ENCODE assay signal across 16 mouse cellular contexts in the genomic region with DNA sequence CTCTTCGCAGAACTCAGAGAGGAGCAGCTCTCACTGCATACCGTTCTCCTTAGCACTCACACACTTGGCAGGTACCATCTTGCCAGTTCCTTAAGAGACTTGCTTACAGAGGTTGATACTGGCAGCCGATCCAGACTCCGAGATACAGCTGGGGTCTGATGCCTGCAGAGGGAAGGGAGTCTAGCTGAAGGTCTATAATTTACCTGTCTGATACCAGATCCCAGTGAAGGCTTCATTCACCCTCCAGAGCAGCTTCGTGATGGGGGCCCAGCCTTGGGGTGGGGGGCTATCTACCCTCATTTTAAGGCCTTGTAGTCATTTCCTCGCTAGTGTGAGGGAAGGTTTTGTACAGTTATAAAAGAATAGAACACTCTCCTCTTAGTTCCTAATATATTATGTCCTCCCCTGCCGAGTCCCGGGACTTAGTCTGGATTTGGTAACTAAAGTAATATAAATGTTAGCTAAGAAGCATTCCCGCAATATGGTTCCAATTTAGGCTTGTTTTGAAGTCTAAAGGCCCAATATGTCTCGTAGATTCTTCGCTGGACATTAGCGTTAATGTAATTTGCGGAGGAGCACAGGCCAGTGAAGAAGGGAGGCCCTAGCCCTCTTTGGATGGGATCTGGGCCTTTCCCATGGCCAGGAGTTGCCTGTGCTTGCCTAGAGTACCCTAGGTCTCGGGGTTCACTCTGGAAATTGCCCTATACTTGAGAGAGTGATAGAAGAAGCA.
DNase-seq lines count a peak whose midpoint lies in the region; ATAC-seq lines count a peak whose summit lies in the region.
"Had no signal": no experiment of that assay in that cellular context is flagged by ENCODE, and none has a peak within 500 bp of the region (broad histone marks: within the 10 kb centered on the region; RNA-seq: fewer than 3 reads in every experiment).

No protein-coding gene starts in this region.

- no peak overlapping the region for H3K4me3 ChIP-seq in hindbrain, embryonic 13.5 days
- H3K4me3 ChIP-seq in hindbrain, embryonic 11.5 days (ENCODE audit: low read depth, low read length): no peak overlapping the region
- H3K4me3 ChIP-seq in embryonic facial prominence, embryonic 10.5 days: peak overlapping the region; percentile 39
- no peak overlapping the region for H3K4me3 ChIP-seq in limb, embryonic 12.5 days (replicated peaks)
- H3K4me3 ChIP-seq in liver, embryonic 12.5 days: no peak overlapping the region
- H3K4me3 ChIP-seq: forebrain, embryonic 12.5 days; stomach, embryonic 15.5 days had no signal

- peak; percentile 62 for DNase-seq in embryo, embryonic 10 days (ENCODE audit: low spot score)
- DNase-seq in embryo, embryonic 9.5 days (ENCODE audit: extremely low spot score): no peak
- DNase-seq in hindbrain, embryonic 11.5 days (ENCODE audit: low spot score): no peak
- DNase-seq in embryonic facial prominence, embryonic 10.5 days (ENCODE audit: low spot score): no peak
- DNase-seq in gastrocnemius, postnatal 25 days: no peak
- DNase-seq: adrenal gland, postnatal 25 days; cerebellum, adult 8-10 months; spleen, adult 18-20 months; thymus, postnatal 14 days had no signal

- peaks cover 13% of the 10 kb centered on the region for H3K4me1 ChIP-seq in hindbrain, embryonic 13.5 days (replicated peaks)
- H3K4me1 ChIP-seq in hindbrain, embryonic 11.5 days (replicated peaks; ENCODE audit: control insufficient read depth, insufficient read depth, low read length): no peaks in the 10 kb centered on the region
- peaks cover 39% of the 10 kb centered on the region for H3K4me1 ChIP-seq in embryonic facial prominence, embryonic 10.5 days
- peaks cover 41% of the 10 kb centered on the region for H3K4me1 ChIP-seq in limb, embryonic 12.5 days (replicated peaks)
- H3K4me1 ChIP-seq in liver, embryonic 12.5 days: peaks cover 10% of the 10 kb centered on the region

- no peaks in the 10 kb centered on the region for H3K9me3 ChIP-seq in hindbrain, embryonic 13.5 days
- no peaks in the 10 kb centered on the region for H3K9me3 ChIP-seq in hindbrain, embryonic 11.5 days (ENCODE audit: control insufficient read depth, low read length)
- H3K9me3 ChIP-seq in embryonic facial prominence, embryonic 10.5 days: peaks cover 7% of the 10 kb centered on the region; the same call in 1 of the 2 replicates
- 0 out of 2 replicates have a peak, but pooled peaks cover 5% of the 10 kb centered on the region for H3K9me3 ChIP-seq in limb, embryonic 12.5 days
- H3K9me3 ChIP-seq in liver, embryonic 12.5 days (replicated peaks): no peaks in the 10 kb centered on the region
- H3K9me3 ChIP-seq: forebrain, embryonic 12.5 days; stomach, embryonic 15.5 days had no signal

- no peaks in the 10 kb centered on the region for H3K36me3 ChIP-seq in hindbrain, embryonic 13.5 days
- no peaks in the 10 kb centered on the region for H3K36me3 ChIP-seq in hindbrain, embryonic 11.5 days (ENCODE audit: control insufficient read depth, insufficient read depth, low read length)
- no peaks in the 10 kb centered on the region for H3K36me3 ChIP-seq in embryonic facial prominence, embryonic 10.5 days (replicated peaks)
- H3K36me3 ChIP-seq in limb, embryonic 12.5 days: no peaks in the 10 kb centered on the region
- no peaks in the 10 kb centered on the region for H3K36me3 ChIP-seq in liver, embryonic 12.5 days
- H3K36me3 ChIP-seq: forebrain, embryonic 12.5 days; stomach, embryonic 15.5 days had no signal

- 0 out of 2 replicates have a peak, but pooled peaks have one; percentile 32 for ATAC-seq in hindbrain, embryonic 13.5 days (ENCODE audit: low FRiP score)
- ATAC-seq in hindbrain, embryonic 11.5 days (ENCODE audit: low FRiP score): no peak
- ATAC-seq in limb, embryonic 12.5 days (ENCODE audit: insufficient number of reproducible peaks, insufficient read depth, low FRiP score, low TSS enrichment, low read depth): no peak
- no peak for ATAC-seq in liver, embryonic 12.5 days

- no peak overlapping the region for H3K27ac ChIP-seq in hindbrain, embryonic 13.5 days
- no peak overlapping the region for H3K27ac ChIP-seq in hindbrain, embryonic 11.5 days (ENCODE audit: low read depth, low read length)
- peak overlapping the region; percentile 77 for H3K27ac ChIP-seq in embryonic facial prominence, embryonic 10.5 days (replicated peaks)
- H3K27ac ChIP-seq in limb, embryonic 12.5 days: peak overlapping the region; percentile 74
- no peak overlapping the region for H3K27ac ChIP-seq in liver, embryonic 12.5 days
- H3K27ac ChIP-seq: forebrain, embryonic 12.5 days; gastrocnemius, adult 2 months; stomach, embryonic 15.5 days had no signal

- H3K9ac ChIP-seq in hindbrain, embryonic 13.5 days: no peak overlapping the region
- no peak overlapping the region for H3K9ac ChIP-seq in hindbrain, embryonic 11.5 days (ENCODE audit: low read depth, low read length)
- no peak overlapping the region for H3K9ac ChIP-seq in limb, embryonic 12.5 days (replicated peaks)
- H3K9ac ChIP-seq in liver, embryonic 12.5 days: no peak overlapping the region
- H3K9ac ChIP-seq: forebrain, embryonic 12.5 days; stomach, embryonic 15.5 days had no signal

- no peak overlapping the region; the same call in 1 of the 2 replicates for H3K4me2 ChIP-seq in hindbrain, embryonic 13.5 days
- H3K4me2 ChIP-seq in hindbrain, embryonic 11.5 days (replicated peaks; ENCODE audit: low read depth, low read length): no peak overlapping the region
- peak overlapping the region; percentile 53 for H3K4me2 ChIP-seq in limb, embryonic 12.5 days
- no peak overlapping the region for H3K4me2 ChIP-seq in liver, embryonic 12.5 days

- 87% methylated on average over 14 of the region's 14 CpGs for WGBS in hindbrain, embryonic 13.5 days
- WGBS in hindbrain, embryonic 11.5 days: 81% methylated on average over 14 of the region's 14 CpGs
- WGBS in embryonic facial prominence, embryonic 10.5 days: 56% methylated on average over 14 of the region's 14 CpGs
- 28% methylated on average over 14 of the region's 14 CpGs for WGBS in limb, embryonic 12.5 days
- 84% methylated on average over 14 of the region's 14 CpGs for WGBS in liver, embryonic 12.5 days (ENCODE audit: insufficient replicate concordance)

- H3K27me3 ChIP-seq in hindbrain, embryonic 13.5 days: peaks cover 6% of the 10 kb centered on the region; the same call in 1 of the 2 replicates
- no peaks in the 10 kb centered on the region for H3K27me3 ChIP-seq in hindbrain, embryonic 11.5 days (ENCODE audit: control insufficient read depth, insufficient read depth, low read length)
- peaks cover 48% of the 10 kb centered on the region for H3K27me3 ChIP-seq in embryonic facial prominence, embryonic 10.5 days (replicated peaks; ENCODE audit: low read depth, poor library complexity, severe bottlenecking)
- peaks cover 10% of the 10 kb centered on the region; the same call in 1 of the 2 replicates for H3K27me3 ChIP-seq in limb, embryonic 12.5 days
- 0 out of 2 replicates have a peak, but pooled peaks cover 4% of the 10 kb centered on the region for H3K27me3 ChIP-seq in liver, embryonic 12.5 days (replicated peaks)
- H3K27me3 ChIP-seq: CH12.LX; stomach, embryonic 15.5 days had no signal

Comparison
In these comparisons a context has a peak if more than half of its experiments do, and no peak if none do; other contexts are left out.
1. H3K27ac ChIP-seq: peak in embryonic facial prominence, embryonic 10.5 days (single experiment) and limb, embryonic 12.5 days (single experiment); none in hindbrain, embryonic 13.5 days (single experiment), hindbrain, embryonic 11.5 days (single experiment) and liver, embryonic 12.5 days (single experiment).